Mouse (Mus musculus): ENCODE measurements around the gene Hsd17b12.

The Hsd17b12 gene

GRCm38 (mm10) chr2:94001918-94002317 is 155.8 kb downstream of the Hsd17b12 start:
- DNase-seq: no peak

DNA sequence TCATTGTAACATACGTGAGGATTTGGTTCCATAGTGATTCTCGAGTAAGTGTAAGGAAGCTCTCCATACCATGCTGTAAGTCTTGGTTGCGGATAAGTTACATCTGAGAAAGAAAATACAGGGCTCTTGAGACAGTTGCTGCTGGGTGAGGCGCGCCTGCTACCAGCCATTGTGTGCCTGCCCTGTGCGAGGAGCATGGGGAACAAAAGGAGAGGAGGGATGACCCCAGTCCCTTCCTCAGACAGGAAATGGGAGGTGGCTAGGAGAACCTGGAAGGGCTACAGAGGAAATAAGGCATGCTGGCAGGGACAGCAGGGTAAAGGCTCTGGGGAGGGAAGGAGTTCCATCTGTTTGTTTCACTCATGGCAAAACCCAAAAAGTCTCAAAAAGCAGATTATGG is 156.4 kb downstream of the Hsd17b12 start:
- no peak for DNase-seq

GRCm38 (mm10) chr2:93996254-93996653 is 161.5 kb downstream of the Hsd17b12 start, which contains the start of gene Gm27027:
Gene Gm27027 (minus strand): TSS chr2:93996354.
- no peak for DNase-seq

DNA sequence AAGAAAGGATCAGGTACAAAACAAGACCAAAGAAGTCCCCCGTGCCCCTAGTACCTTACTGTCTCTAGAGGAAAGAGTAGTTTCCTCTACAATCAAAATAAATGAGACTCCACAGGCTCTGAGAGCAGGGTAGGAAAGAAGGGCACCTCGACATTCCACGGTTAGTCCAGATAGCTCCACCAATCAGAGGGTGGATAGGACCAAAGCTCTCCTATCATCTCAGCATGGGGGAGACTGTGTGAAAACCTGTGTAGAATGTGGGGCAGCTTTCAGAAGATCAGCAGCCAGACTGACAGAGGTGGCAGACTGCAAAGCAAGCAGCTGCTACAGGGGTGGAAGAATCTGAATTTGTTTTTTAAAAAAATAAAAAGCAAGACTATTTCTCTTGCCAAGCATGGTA is 165.0 kb downstream of the Hsd17b12 start:
- DNase-seq: no peak

GRCm38 (mm10) chr2:93992259-93992658 is 165.5 kb downstream of the Hsd17b12 start:
- DNase-seq: no peak

GRCm38 (mm10) chr2:93991336-93991735 is 166.4 kb downstream of the Hsd17b12 start:
- DNase-seq: no peak

DNA sequence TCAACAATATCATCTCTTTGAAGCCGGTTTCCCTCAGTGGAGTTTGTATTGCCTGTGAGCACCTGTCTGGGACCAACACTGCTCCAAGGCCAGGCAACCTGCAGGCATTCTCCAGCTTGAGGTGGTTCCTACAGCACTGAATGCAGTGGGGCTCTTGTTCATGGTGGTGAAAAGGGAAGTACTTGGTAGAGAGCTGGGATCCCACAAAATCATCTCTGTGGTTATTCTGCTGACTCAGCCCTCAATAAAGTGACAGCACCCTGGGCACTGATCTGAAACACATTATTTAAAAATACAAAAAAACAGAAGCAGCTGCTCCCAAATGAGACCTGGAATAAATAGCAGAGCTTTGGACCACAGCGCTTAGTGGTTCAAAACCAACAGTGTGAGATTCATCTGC is 169.3 kb downstream of the Hsd17b12 start:
- DNase-seq: no peak

Measured in B cell, adult 2 months (primary cell).